Mouse (Mus musculus) fibroblast of lung, adult 2 months (primary cell): ENCODE data around the gene Mcee.

ENCODE experiments used
- DNase-seq: peaks from one replicate; pipeline ENCODE4 v3.0.0-alpha.2; 2011; ENCODE audit warnings: low read depth

The Mcee gene

DNA sequence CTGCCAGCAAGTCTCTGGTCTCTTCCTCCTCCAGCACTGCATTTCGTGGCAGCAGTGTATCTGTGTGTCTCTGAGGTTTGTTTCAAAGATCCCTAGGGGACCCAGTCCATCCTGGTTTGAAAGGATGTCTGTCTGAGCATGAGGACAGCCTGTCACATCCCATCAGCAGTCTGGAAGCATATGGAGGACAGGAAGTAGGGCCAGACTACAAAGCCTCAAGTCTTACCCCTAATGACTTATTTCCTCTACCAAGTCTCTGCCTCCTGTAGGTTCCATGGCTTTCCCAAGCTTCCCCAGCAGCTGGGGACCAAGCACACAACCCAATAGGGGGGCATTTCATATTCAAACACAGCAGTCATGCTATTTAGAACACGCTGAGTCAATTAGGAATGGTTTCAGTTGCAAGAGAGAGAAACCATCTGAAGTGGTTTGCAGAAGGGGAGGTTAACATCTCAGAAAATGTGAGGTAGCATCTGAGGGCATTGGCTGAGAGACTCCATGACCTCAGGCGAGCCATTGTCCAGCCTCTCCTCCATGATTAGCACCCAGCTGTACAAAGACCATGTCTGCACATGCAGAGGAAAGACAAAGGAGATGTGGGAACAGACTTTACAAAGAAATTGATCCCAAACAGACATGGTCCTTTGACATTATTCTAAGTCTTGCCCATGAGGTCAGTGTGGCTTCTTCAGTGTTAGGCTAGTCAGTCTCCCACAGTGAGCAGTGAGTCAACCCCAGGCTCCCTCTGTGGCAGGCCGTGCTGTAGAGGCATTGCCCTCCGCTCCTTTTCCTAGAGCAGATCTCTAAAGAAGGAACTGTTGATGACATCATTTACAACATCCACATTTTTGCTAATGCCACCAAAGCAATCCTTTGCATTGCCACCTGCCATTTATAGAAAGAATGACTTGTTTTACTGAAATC lies 47.5 kb downstream of the Mcee start:
- no peak for DNase-seq

DNA sequence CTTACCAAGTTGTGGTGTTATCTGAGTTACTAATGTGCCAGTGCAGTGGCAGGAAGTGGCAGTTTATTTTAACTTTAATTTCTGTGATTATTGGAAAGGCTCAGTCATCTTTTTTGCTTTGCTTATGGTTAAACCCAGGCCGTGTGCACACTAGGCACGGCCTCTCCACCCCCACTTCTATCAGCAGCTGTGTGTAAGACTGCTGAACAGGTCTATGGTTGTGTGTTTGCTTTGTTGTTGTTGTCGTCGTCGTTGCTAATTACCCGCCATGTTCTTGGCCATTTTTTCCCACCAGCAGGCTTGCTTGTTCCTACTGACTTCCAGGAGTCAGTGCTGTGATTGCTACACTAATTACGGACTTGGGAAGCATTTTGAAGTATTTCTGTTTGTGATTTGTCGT lies 48.1 kb downstream of the Mcee start:
- no peak for DNase-seq

DNA sequence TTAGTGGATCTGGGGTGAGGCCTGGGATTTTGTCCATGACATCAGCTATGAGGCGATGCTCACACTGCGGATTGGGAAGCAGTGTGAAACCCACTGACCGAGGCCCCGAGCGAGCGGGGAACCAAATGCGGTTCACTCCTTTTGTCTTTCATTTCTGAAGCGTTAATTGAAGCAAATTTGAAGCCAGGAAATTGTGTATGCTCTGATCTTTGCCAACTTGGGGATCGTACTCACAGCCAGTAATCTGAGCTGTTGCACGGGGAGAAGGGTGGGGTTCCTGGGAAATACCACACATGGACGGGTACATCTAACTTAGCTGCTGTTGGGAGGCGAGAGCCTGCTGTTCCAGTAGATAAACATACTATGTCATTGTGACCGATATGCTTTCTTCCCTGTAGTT lies 58.2 kb downstream of the Mcee start:
- DNase-seq, result no peak

DNA sequence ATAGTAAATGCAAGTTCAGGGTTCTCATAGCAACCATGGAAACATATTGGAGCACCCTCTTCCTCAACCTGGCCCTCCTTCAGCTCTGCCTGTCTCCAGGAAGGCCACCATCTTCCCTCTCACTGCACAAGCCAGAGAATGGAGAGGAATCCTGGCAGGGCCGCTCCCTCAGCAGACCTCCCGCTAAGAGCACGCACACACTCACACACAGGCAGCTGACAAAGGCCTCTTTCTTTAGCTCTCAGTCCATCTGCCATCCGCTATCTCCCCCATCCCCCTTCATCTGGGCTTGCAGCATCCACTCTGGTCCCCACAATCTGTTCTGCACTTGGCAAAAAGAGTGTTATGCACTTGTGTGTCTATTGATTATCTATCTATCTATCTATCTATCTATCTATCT lies 59.0 kb downstream of the Mcee start:
- DNase-seq, result no peak

DNA sequence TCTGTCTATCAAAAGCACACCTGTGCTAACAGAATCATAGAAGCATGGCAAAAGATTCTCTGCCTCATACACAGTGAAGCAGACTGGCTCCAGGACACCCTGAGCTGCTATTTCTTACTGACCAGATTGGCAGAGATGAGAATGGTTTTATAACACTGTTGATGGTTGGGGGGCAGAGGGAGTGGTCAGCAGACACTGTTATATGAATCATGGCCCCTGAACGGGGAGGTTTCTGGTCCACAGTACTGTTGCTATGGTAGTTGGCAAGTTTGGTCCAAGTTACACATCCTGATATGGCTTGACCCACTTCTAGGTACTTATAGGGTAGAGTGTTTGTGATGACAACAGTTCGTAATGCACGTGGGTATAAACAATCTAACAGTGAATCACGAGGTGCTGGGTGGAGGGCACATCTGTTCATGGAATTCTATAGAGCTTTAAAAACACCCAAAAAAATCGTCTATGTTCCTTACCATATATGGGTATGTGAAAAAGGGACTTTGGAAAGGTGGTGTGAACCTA lies 59.5 kb downstream of the Mcee start:
- DNase-seq, result no peak

DNA sequence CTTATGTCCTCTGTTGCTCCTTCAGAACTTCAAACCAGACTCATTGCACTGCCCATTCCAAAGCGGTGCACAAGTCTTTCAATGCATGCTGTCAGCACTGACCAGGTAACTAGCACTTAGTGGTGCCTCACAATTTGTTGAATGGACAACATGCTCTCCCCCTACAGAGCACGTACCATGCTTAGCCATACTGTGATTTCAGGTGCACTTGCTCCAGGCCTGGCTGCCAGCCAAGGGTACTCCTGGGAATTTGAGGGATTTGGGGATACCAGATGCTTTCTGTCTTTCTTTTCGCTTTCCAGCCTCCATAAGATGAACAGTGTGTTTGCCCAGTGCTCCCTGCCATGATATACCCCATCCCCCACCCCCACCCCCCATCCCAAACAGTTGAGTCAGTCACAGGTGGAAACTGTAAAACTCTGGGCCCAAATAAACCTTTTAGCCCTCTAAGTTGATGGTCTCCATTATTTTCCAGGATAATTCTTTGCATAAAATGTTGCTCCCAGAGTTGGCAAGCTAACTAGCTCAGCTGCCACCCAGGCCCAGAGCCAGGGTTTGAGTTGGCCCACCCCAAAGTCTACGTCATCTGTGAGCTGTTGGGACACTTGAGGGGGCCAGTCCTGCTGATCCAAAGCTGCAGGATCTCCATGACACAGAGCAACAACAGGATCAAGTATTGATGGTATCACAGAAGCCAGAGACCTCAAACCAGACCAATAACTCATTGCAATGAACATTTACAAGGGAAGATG lies 60.2 kb downstream of the Mcee start:
- DNase-seq, result no peak

DNA sequence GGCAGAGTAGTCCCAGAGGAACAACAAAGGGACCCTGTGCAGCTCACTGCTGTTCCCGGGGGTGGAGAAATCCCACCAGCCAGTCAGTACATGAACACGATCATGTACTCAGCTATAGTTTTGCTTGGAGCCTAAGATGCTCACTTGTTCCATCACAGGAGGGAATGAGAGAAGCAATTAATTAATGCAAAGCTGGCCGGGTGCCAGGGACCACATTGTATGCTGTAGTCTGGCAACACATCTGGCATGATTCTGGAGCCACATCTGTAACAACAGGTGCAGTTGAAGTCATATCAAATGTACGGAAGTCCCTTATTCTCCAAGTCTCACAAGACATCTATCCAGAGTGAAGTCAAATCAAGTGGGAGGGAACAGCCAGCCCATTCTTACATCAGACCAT lies 63.8 kb downstream of the Mcee start:
- no peak for DNase-seq

DNA sequence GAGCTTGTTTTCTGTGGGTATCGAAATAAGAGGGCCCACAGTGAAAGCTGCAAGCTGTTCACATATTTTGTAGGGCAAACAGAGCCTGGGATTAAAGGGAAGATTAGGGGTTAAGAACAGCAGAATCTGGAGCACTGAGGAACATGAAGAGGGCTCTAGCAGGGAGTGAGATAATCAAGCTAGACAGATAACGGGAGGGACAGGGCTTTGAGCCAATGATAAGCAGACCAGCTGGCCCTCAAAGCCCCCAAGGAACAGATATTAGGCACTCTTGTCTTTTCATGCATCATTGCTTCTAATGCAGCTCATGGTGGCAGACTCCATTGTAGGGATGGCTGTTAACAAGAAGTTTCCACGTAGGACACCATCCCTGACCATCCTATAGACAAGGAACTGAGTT lies 64.3 kb downstream of the Mcee start:
- no peak for DNase-seq

DNA sequence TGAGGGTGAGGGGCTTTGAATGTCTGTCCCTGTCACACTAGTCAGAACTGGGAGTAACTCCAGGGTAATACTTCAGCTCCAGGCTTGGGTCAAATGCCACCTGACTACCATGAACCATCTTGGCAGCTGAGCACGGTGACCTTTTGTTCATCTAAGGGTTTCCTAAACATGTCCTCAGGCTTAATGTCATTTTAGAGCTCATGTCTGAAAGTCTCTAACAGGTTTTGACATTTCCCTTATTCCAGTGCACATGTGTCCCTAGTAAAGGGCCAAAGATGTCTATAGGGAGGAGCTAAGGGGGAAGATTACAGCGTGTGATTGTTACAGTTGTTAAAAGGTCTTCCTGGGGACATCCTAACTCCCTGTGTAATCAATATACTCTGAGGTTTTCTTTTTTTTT lies 65.4 kb downstream of the Mcee start:
- no peak for DNase-seq
